Mouse (Mus musculus) liver, embryonic 14.5 days (tissue): ENCODE measurements around the gene Fastkd5. TPM values are rescaled to one million over a fixed set of nuclear protein-coding genes. Genes with fewer than 3 reads are reported as not detected.
"Not testable (repeated sequence)": the region's sequence is repeated elsewhere in the genome, so short reads cannot be mapped to it uniquely, and the experiment has no call there.

ENCODE experiments used
- ATAC-seq: fragments of 200-750 bp; cut with Nextera tagmentation; 2 replicates; pipeline ENCODE4 v1.8.0; 2017; ENCODE audit warnings: moderate number of reproducible peaks, mild to moderate bottlenecking, moderate library complexity; ENCODE audit not compliant: insufficient read depth
- DNase-seq, 3 experiments: peaks; one replicate each; pipeline ENCODE4 v3.0.0-alpha.2; 2012 to 2013; ENCODE audit warnings: low read depth in 3 of 3, low spot score in 3 of 3
- H3K27ac ChIP-seq: fragments of 300-500 bp; sonication (generic); 2 replicates; pipeline ENCODE4 v1.5.1; 2014; ENCODE audit warnings: moderate library complexity, mild to moderate bottlenecking, control low read depth, inconsistent platforms
- H3K27me3 ChIP-seq: fragments of 300-500 bp; sonication (generic); 2 replicates; pipeline ENCODE4 v1.6.1; 2014; ENCODE audit warnings: mild to moderate bottlenecking, low read length, moderate library complexity; ENCODE audit not compliant: control insufficient read depth, insufficient read depth
- H3K36me3 ChIP-seq: fragments of 300-500 bp; sonication (generic); replicated peaks from 2 replicates; pipeline ENCODE4 v1.6.1; 2014; ENCODE audit warnings: low read depth; ENCODE audit not compliant: control insufficient read depth, insufficient read depth
- H3K4me1 ChIP-seq, 2 experiments: fragments of 200-500 bp in 1 of 2; fragments of 300-500 bp in 1 of 2; sonication (generic) in 1 of 2; replicated peaks; 2 replicates each; pipeline ENCODE4 v1.6.1; 2012 to 2014; ENCODE audit warnings: antibody characterized with exemption in 1 of 2, inconsistent platforms in 1 of 2, low read length in 1 of 2; ENCODE audit not compliant: control insufficient read depth in 2 of 2, insufficient read depth in 2 of 2
- H3K4me2 ChIP-seq: fragments of 300-500 bp; sonication (generic); 2 replicates; pipeline ENCODE4 v1.6.1; 2014; ENCODE audit warnings: low read depth, mild to moderate bottlenecking, control low read depth, moderate library complexity
- H3K4me3 ChIP-seq, 2 experiments: fragments of 200-500 bp in 1 of 2; fragments of 300-500 bp in 1 of 2; sonication (generic) in 1 of 2; 2 replicates each; pipeline ENCODE4 v1.5.1; 2012 to 2014; ENCODE audit warnings: low read depth in 2 of 2, low read length in 2 of 2, mild to moderate bottlenecking in 2 of 2, control low read depth in 1 of 2, inconsistent platforms in 1 of 2, moderate library complexity in 1 of 2; ENCODE audit not compliant: insufficient read depth in 1 of 2
- H3K9ac ChIP-seq: fragments of 300-500 bp; sonication (generic); replicated peaks from 2 replicates; pipeline ENCODE4 v1.6.1; 2014; ENCODE audit warnings: mild to moderate bottlenecking, control low read depth, moderate library complexity
- H3K9me3 ChIP-seq: fragments of 300-500 bp; sonication (generic); 2 replicates; pipeline ENCODE4 v1.6.1; 2016; ENCODE audit warnings: low read length, mixed read lengths; ENCODE audit not compliant: control insufficient read depth
- CTCF ChIP-seq: IDR thresholded peaks from 2 replicates; pipeline ENCODE4 v1.5.1; 2016; ENCODE audit warnings: antibody characterized with exemption, low read depth, control low read depth
- EP300 ChIP-seq: IDR thresholded peaks from 2 replicates; pipeline ENCODE4 v1.6.1; 2016; ENCODE audit warnings: antibody characterized with exemption, low read depth
- WGBS: fragments of 180-500 bp; shearing (Covaris S2); extraction: QIAGEN DNeasy Blood & Tissue Kit; methylation state at CpG from one replicate; pipeline ENCODE4 v1.1.7; 2014; ENCODE audit not compliant: insufficient replicate concordance; 5-methylcytosine and 5-hydroxymethylcytosine counted together
- polyA plus RNA-seq, 2 experiments: library from polyadenylated mRNA; depleted of rRNA in 1 of 2; stranded (reverse) in 1 of 2; unstranded in 1 of 2; fragments of >200 nt; fragmentation: Nextera tagmentation in 1 of 2; extraction: Ambion mirVana in 1 of 2; gene quantifications; 2 replicates each; pipeline versions ENCODE4 v1.2.1 to v1.2.3; 2012 to 2014

Fastkd5 gene
- polyA plus RNA-seq, 2 experiments = 3.6 to 11.9 TPM

DNA sequence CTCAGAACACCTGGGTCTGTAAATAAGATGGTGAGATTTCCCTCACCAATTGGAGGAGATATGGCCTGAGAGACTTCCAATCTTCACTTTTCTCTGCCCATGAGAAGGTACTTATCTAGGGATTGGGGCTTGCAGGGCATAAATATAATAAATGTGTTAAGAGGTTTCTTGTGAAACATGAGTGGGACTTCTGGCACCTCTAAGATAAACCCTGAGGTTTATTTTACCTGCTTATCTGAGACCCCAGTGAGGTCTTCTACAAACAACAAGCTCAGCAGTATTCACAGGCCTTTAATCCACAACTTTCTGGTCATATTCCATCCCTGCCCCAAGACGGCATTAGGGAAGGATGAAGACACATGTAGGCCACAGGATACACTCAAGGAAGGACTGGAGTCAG is 23.9 kb upstream of the Fastkd5 start:
- DNase-seq = no peak
- TF ChIP-seq CTCF = no peak
- TF ChIP-seq EP300 = peak; percentile 63
- ATAC-seq = peak; percentile 46; the same call in 1 of the 2 replicates
- Histone ChIP-seq H3K4me1 (peaks cover 25 to 36% of the 10 kb centered on the region in 2 experiments), H3K27ac (peak overlapping the region; percentile 63), H3K27me3 (no peaks in the 10 kb centered on the region), H3K9ac (0 out of 2 replicates have a peak overlapping the region, but pooled peaks have one; percentile 18), H3K9me3 (no peaks in the 10 kb centered on the region), H3K4me3 (no peak overlapping the region), H3K36me3 (peaks cover 25% of the 10 kb centered on the region), H3K4me2 (no peak overlapping the region)
- WGBS = 42% methylated on average over 1 of the region's 1 CpGs

DNA sequence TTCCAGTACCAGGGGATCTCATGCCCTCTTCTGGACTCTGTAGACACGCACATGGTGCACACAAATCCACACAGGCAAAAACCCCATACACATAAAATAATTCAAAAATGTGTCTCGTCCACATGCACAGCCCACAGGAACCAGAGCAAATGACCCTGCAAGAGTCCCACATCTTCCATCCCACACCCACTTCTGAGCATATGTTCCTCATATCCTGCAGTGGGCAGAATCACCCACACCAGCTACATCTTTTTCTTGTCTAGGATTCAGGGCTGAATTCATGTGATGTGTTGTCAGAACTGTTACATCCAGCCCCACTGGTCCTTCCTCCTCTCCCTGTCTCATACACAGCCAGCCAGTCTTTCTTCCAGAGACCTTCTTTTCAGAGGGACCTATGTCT is 23.5 kb upstream of the Fastkd5 start:
- DNase-seq = no peak
- 78% methylated on average over 2 of the region's 2 CpGs for WGBS
- H3K9me3 ChIP-seq = no peaks in the 10 kb centered on the region
- peaks cover 25 to 36% of the 10 kb centered on the region in 2 experiments for H3K4me1 ChIP-seq
- H3K4me2 ChIP-seq = no peak overlapping the region
- no peak overlapping the region for H3K9ac ChIP-seq
- TF ChIP-seq EP300 (no peak), CTCF (no peak)
- no peak overlapping the region for H3K4me3 ChIP-seq
- H3K27ac ChIP-seq = no peak overlapping the region; the same call in 1 of the 2 replicates
- H3K36me3 ChIP-seq = peaks cover 21% of the 10 kb centered on the region
- no peaks in the 10 kb centered on the region for H3K27me3 ChIP-seq
- no peak for ATAC-seq

DNA sequence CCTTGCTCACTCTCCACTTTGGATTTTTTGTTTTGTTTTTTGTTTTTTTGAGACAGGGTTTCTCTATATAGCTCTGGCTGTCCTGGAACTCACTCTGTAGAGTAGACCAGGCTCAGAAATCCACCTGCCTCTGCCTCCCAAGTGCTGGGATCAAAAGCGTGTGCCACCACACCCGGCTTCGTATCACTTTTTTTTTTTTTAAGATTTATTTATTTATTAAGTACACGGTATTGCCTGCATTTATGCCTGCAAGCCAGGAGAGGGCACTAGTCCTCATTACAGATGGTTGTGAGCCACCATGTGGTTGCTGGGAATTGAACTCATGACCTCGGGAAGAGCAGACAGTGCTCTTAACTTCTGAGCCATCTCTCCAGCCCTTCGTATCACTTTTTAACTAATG is 19.2 kb upstream of the Fastkd5 start:
- ATAC-seq, H3K4me2 ChIP-seq, H3K27ac ChIP-seq, H3K4me1 ChIP-seq, H3K27me3 ChIP-seq, H3K4me3 ChIP-seq, H3K9ac ChIP-seq, H3K36me3 ChIP-seq, H3K9me3 ChIP-seq, DNase-seq: not testable (repeated sequence)
- whole genome bisulfite sequencing = 65% methylated on average over 6 of the region's 6 CpGs
- peak; percentile 22; the same call in 1 of the 2 replicates for TF ChIP-seq CTCF

DNA sequence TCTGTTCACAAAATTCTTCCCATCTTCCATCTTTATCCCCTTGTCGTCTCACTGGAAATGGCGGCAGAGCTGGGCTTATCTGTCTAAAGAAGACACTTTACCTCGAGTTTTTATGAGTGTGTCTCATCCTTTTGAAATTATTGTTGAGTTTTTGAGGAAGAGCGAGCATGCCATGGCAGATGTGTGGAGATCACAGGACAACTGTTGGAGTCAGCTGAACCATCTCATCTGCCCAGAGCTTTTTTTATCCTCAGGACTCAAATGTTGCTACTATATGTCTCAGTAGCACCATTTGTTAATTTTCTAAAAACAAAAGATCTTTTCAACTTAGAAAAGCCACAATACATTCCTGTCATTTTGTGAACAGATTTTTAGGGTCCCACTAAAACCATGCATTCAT is 15.4 kb upstream of the Fastkd5 start:
- Histone ChIP-seq H3K27ac (no peak overlapping the region), H3K9ac (no peak overlapping the region), H3K9me3 (no peaks in the 10 kb centered on the region), H3K4me1 (peaks cover 3 to 5% of the 10 kb centered on the region in 2 experiments), H3K4me2 (no peak overlapping the region), H3K4me3 (no peak overlapping the region), H3K27me3 (no peaks in the 10 kb centered on the region), H3K36me3 (no peaks in the 10 kb centered on the region)
- DNase-seq (no peak), ATAC-seq (no peak)
- 63% methylated on average over 4 of the region's 4 CpGs for WGBS
- TF ChIP-seq CTCF (no peak), EP300 (no peak)

DNA sequence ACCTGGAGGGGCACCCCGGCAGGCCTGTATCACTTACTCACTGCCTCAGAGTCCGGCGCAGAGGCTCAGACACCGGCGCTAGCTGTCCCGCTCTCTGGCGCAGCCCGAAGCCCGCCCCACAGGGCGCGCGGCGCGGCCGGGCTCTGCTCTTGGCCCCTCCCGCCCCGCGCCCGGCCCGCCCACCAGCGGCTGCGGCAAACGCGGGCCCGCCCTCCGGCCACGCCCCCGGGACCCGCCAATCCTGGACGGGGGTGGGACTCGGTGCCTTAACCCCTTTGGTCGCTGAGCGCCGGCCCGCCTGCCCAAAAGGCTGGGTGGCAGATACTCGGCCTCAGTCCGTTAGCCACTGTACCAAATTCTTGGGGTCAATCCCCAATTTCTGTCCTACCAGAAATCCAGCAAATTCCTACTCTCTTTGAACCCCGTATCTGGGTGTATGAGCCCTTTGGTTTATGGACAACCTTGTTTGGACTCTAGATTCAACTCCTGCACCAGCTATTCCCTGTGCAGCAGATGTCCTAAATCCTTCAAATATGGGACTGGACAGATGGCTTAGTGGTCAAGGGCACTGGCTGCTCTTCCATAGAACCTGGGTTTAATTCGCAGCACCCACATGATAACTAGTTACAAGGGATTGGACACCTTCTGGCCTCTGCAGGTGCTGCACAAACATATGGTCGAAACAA is 13.0 kb upstream of the Fastkd5 start, which contains the start of gene Lzts3:
Gene Lzts3, minus strand, starts transcription at position 120 of the 686 bp plus-strand sequence.
- peak within 1 kb of the TSS; percentile 86 for H3K4me2 ChIP-seq
- DNase-seq (peak; percentile 80 to 82 (median 82)), ATAC-seq (peak; percentile 97)
- TF ChIP-seq CTCF = no peak
- no peak for TF ChIP-seq EP300
- H3K36me3 ChIP-seq = no peaks in the 10 kb centered on the region
- H3K27ac ChIP-seq = peak within 1 kb of the TSS; percentile 21; the same call in 1 of the 2 replicates
- peaks cover 5% of the 10 kb centered on the region for H3K27me3 ChIP-seq
- H3K4me1 ChIP-seq = peaks cover 3 to 5% of the 10 kb centered on the region in 2 experiments
- H3K9ac ChIP-seq = peak within 1 kb of the TSS; percentile 66
- H3K9me3 ChIP-seq = no peaks in the 10 kb centered on the region
- peak within 1 kb of the TSS; percentile 60 to 64 for H3K4me3 ChIP-seq
- WGBS = 4% methylated on average over 37 of the region's 40 CpGs
